Mouse (Mus musculus) intestine, embryonic 14.5 days (tissue): ENCODE measurements around the gene E2f6. TPM values are rescaled to one million over a fixed set of nuclear protein-coding genes. Genes with fewer than 3 reads are reported as not detected.

Experiments used
- ATAC-seq: fragments of 200-750 bp; cut with Nextera tagmentation; replicated peaks from 2 replicates; pipeline ENCODE4 v1.8.0; 2017; ENCODE audit warnings: low read depth, moderate number of reproducible peaks, moderate TSS enrichment, moderate library complexity; ENCODE audit not compliant: low FRiP score, low TSS enrichment
- DNase-seq: peaks from one replicate; pipeline ENCODE4 v3.0.0-alpha.2; 2018; ENCODE audit warnings: low spot score
- H3K27ac ChIP-seq: fragments of 300-500 bp; sonication (generic); 2 replicates; pipeline ENCODE4 v1.5.1; 2014; ENCODE audit warnings: low read depth, mild to moderate bottlenecking, control low read depth
- H3K27me3 ChIP-seq: fragments of 300-500 bp; sonication (generic); replicated peaks from 2 replicates; pipeline ENCODE4 v1.6.1; 2014; ENCODE audit warnings: low read length, control low read depth; ENCODE audit not compliant: control insufficient read depth, insufficient read depth
- H3K36me3 ChIP-seq: fragments of 300-500 bp; sonication (generic); 2 replicates; pipeline ENCODE4 v1.6.1; 2014; ENCODE audit warnings: low read length, control low read depth; ENCODE audit not compliant: control insufficient read depth, insufficient read depth
- H3K4me1 ChIP-seq: fragments of 300-500 bp; sonication (generic); replicated peaks from 2 replicates; pipeline ENCODE4 v1.6.1; 2014; ENCODE audit warnings: low read length, control low read depth, mixed read lengths; ENCODE audit not compliant: control insufficient read depth, insufficient read depth
- H3K4me2 ChIP-seq: fragments of 300-500 bp; sonication (generic); 2 replicates; pipeline ENCODE4 v1.6.1; 2014; ENCODE audit warnings: low read length
- H3K4me3 ChIP-seq: fragments of 300-500 bp; sonication (generic); 2 replicates; pipeline ENCODE4 v1.5.1; 2014; ENCODE audit warnings: low read depth, low read length, control low read depth, mixed read lengths
- H3K9ac ChIP-seq: fragments of 300-500 bp; sonication (generic); 2 replicates; pipeline ENCODE4 v1.6.1; 2014; ENCODE audit warnings: mild to moderate bottlenecking, low read length
- H3K9me3 ChIP-seq: fragments of 300-500 bp; sonication (generic); 2 replicates; pipeline ENCODE4 v1.6.1; 2016; ENCODE audit warnings: low read length, control low read depth; ENCODE audit not compliant: control insufficient read depth
- WGBS: fragments of 180-500 bp; shearing (Covaris S2); extraction: QIAGEN DNeasy Blood & Tissue Kit; methylation state at CpG from one replicate; pipeline ENCODE4 v1.1.7; 2014; 5-methylcytosine and 5-hydroxymethylcytosine counted together
- polyA plus RNA-seq: library from polyadenylated mRNA; unstranded; fragments of >200 nt; fragmentation: Nextera tagmentation; extraction: Ambion mirVana; gene quantifications from 2 replicates; pipeline ENCODE4 v1.2.1, GENCODE M21; 2014

Gene E2f6
- polyA plus RNA-seq, 1 experiment from 2014 or later, result 50.8 TPM

DNA sequence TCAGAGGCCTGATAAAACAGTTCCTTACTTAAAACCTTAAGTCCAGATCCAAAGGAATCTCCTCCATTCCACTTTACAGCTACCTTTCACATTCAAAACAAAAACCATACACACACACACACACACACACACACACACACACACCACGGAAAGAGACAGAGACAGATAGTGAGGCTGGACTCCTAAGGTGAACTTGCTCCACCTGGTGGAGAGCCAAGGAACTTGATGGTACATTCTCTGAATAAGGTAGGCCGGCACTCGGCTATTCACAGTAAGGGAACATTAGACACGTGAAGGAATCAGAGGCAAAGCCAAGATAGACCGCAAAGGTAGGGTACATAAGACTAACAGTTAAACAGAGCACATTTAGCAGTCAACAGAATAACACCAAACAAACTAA lies 5.3 kb upstream of the E2f6 start:
- no peaks in the 10 kb centered on the region for H3K36me3 ChIP-seq
- DNase-seq (peak; percentile 80), ATAC-seq (peak; percentile 71)
- no peak overlapping the region for H3K9ac ChIP-seq
- H3K27me3 ChIP-seq, result peaks cover 15% of the 10 kb centered on the region
- no peak overlapping the region for H3K4me3 ChIP-seq
- H3K27ac ChIP-seq, result no peak overlapping the region
- no peaks in the 10 kb centered on the region for H3K9me3 ChIP-seq
- H3K4me2 ChIP-seq, result no peak overlapping the region
- WGBS, result 2% methylated on average over 5 of the region's 5 CpGs
- H3K4me1 ChIP-seq, result no peaks in the 10 kb centered on the region

DNA sequence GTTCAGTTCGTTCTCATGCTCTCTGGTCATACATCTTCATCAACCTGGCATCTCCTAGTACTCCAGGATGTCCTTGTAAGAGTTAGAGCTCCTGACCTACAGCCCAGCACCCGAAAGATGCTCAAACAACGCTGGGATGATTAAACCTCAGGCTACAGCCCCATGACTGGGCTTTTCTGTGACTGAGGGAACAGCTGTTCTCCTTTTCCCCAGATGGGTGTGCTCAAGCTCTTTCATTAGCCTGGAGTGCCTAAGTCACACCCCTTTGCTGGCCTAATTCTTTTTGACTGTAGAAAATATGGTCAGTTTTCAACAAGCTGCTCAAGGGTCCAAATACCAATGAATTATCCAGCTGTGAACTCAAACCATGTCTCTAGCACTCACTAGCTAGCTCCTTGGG lies 2.7 kb upstream of the E2f6 start:
- H3K27me3 ChIP-seq, result peaks cover 15% of the 10 kb centered on the region
- H3K4me2 ChIP-seq, result no peak overlapping the region
- ATAC-seq, result no peak
- peaks cover 7% of the 10 kb centered on the region for H3K4me1 ChIP-seq
- no peaks in the 10 kb centered on the region for H3K36me3 ChIP-seq
- no peak overlapping the region for H3K9ac ChIP-seq
- WGBS, result 40% methylated on average over 3 of the region's 3 CpGs
- H3K9me3 ChIP-seq, result no peaks in the 10 kb centered on the region
- H3K27ac ChIP-seq, result no peak overlapping the region
- H3K4me3 ChIP-seq, result no peak overlapping the region
- DNase-seq, result peak; percentile 67

DNA sequence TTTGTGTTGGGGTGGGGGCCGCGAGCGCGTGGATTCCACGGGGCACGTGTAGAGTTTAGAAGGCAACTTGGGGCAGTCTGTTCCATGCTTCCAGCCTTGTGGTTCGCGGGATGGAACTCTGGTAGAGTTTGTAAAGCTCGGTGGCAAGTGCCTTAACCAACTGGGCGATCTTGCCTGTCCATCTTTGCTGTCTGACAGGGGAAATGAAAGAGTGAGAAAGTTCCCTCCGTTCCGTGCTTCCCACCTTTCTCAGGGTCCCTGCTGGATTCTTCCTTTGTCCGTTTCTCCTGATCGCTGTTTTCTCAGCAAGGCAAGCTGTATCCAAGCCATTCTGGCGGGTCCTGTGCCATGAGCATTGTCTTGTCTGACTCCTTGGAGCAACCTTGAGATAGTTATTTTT lies 714 bp downstream of the E2f6 start:
- 3% methylated on average over 15 of the region's 15 CpGs for WGBS
- no peaks in the 10 kb centered on the region for H3K9me3 ChIP-seq
- DNase-seq, result no peak
- no peak overlapping the region for H3K27ac ChIP-seq
- H3K4me1 ChIP-seq, result peaks cover 7% of the 10 kb centered on the region
- peak overlapping the region; percentile 77 for H3K4me3 ChIP-seq
- ATAC-seq, result peak; percentile 41
- peaks cover 15% of the 10 kb centered on the region for H3K27me3 ChIP-seq
- peaks cover 19% of the 10 kb centered on the region for H3K36me3 ChIP-seq
- H3K4me2 ChIP-seq, result peak overlapping the region; percentile 84
- H3K9ac ChIP-seq, result peak overlapping the region; percentile 84

DNA sequence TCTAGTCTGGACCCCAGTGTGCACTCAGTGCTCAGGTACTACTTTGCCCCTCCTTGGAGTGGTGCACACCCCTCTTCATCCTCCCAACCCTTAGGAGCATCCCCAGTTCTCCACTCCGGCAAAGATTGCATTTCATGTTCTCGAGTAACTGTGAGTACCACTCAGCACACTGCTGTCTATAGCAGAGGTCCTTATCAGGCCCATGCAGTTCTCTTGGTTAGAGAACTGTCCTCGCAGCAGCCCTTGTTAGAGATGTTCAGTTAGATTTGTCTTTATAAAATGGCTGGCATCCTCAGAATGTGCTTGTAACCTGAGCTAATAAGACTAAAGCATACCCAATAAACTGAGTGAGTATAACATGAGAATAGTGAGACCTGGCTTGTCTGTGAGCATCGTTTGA lies 6.4 kb downstream of the E2f6 start:
- no peak overlapping the region for H3K4me2 ChIP-seq
- WGBS, result 82% methylated on average over 4 of the region's 4 CpGs
- H3K27ac ChIP-seq, result no peak overlapping the region
- ATAC-seq (no peak), DNase-seq (no peak)
- H3K9ac ChIP-seq, result no peak overlapping the region
- peaks cover 9% of the 10 kb centered on the region for H3K4me1 ChIP-seq
- no peak overlapping the region for H3K4me3 ChIP-seq
- peaks cover 68% of the 10 kb centered on the region for H3K36me3 ChIP-seq
- no peaks in the 10 kb centered on the region for H3K27me3 ChIP-seq
- H3K9me3 ChIP-seq, result no peaks in the 10 kb centered on the region

DNA sequence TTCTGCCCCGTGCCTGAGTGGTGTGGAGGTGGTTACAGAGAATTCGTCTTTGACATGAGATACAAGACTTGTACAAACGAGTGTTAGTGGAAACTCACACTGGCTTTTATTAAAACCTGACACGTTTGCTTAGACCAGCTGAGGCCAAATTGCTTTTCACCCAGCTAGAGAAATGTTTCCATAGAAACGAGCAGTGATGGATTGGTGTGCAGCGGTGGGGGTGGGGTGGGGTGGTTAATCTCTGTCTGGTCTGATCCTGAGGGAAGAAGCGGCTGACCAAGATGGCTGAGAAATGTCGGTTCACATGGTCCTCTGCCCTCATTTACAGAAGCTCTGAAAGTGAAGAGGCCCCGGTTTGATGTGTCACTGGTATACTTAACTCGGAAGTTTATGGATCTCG lies 7.8 kb downstream of the E2f6 start:
- H3K4me2 ChIP-seq, result no peak overlapping the region
- H3K4me3 ChIP-seq, result no peak overlapping the region
- H3K9me3 ChIP-seq, result no peaks in the 10 kb centered on the region
- no peak overlapping the region for H3K27ac ChIP-seq
- ATAC-seq (no peak), DNase-seq (no peak)
- no peaks in the 10 kb centered on the region for H3K27me3 ChIP-seq
- H3K4me1 ChIP-seq, result peaks cover 5% of the 10 kb centered on the region; the same call in 1 of the 2 replicates
- H3K36me3 ChIP-seq, result peaks cover 82% of the 10 kb centered on the region
- no peak overlapping the region for H3K9ac ChIP-seq
- 34% methylated on average over 11 of the region's 11 CpGs for WGBS

DNA sequence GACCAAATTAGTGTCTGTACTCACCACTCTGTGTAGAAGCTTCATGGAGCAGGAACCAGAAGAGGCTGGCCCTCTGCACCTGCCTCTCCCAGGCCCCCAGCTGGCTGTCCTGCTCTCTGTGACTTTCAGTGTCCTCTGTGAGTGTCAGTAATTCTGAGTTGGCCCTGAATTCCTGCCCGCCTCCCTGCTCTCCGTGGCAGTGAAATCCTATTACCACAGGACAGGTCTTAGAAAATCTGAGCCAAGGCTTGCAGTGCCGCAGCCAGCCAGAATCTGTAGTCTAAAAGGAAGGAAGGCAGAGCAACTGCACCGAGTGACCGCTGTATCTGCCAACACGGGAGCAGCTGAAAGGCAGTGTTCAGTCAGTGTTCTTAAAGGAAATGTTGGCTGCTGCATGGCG lies 10.0 kb downstream of the E2f6 start:
- Histone ChIP-seq H3K4me3 (no peak overlapping the region), H3K36me3 (peaks cover 90% of the 10 kb centered on the region), H3K4me2 (no peak overlapping the region), H3K27me3 (no peaks in the 10 kb centered on the region), H3K9me3 (no peaks in the 10 kb centered on the region), H3K9ac (no peak overlapping the region), H3K27ac (no peak overlapping the region), H3K4me1 (peaks cover 5% of the 10 kb centered on the region; the same call in 1 of the 2 replicates)
- DNase-seq (no peak), ATAC-seq (no peak)
- 90% methylated on average over 7 of the region's 7 CpGs for WGBS

DNA sequence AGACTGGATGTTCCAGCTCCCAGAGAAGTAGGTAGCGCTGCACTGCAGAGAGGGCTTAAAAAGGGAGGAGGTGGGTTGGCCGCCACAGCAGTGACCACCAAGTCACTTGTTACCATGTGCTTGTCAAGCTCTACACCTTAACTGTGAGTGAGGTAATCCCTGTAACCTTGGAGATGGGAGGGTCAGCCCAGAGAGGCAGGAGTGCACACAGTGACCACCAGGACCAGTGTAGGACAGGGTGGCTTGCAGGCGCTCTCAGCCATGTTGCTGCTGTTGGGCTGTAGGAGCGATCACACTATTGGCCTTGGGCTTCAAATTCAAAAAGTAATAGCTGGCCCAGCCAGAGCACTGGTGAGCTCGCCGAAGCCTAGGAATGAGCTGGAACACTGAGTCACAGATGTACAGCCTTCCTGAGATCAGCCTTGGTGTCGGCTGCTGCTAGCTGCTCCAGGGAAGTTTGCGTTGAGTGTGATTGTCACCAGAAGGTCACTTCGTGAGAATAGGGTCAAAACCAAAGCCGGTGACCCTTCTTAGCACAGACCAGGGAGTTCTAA lies 11.5 kb downstream of the E2f6 start:
- ATAC-seq, result no peak
- H3K27ac ChIP-seq, result no peak overlapping the region
- WGBS, result 94% methylated on average over 10 of the region's 10 CpGs

DNA sequence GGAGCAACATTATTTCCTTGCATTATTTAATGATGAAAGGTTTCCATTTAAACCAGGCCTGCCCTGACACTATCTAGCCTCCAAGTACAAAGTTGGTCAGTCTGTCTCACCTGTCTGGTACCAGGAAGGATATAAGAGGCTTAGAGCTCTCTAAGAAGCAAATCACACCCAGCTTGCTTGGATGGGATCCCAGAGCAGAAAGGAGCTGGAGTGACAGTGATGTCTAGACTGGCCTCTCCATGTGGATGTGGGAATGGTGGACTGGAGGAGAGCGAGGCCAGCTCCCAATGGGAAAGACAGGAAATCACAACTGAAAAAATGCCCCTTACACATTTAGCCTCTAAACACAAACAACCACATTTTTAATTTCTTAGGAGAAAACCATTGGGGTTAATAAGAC lies 12.9 kb downstream of the E2f6 start:
- ATAC-seq (no peak), DNase-seq (no peak)
- H3K9ac ChIP-seq, result no peak overlapping the region
- no peaks in the 10 kb centered on the region for H3K4me1 ChIP-seq
- H3K9me3 ChIP-seq, result no peaks in the 10 kb centered on the region
- no peak overlapping the region for H3K4me2 ChIP-seq
- no peaks in the 10 kb centered on the region for H3K27me3 ChIP-seq
- peaks cover 90% of the 10 kb centered on the region for H3K36me3 ChIP-seq
- no peak overlapping the region for H3K27ac ChIP-seq
- no peak overlapping the region for H3K4me3 ChIP-seq
- WGBS, result 90% methylated on average over 1 of the region's 1 CpGs

More for the DNA sequence above, 11.5 kb downstream of the E2f6 start:
- Histone ChIP-seq H3K9me3 (no peaks in the 10 kb centered on the region), H3K4me3 (no peak overlapping the region), H3K27me3 (no peaks in the 10 kb centered on the region), H3K9ac (no peak overlapping the region), H3K4me1 (peaks cover 5% of the 10 kb centered on the region; the same call in 1 of the 2 replicates), H3K36me3 (peaks cover 87% of the 10 kb centered on the region), H3K4me2 (no peak overlapping the region)
- DNase-seq, result no peak

DNA sequence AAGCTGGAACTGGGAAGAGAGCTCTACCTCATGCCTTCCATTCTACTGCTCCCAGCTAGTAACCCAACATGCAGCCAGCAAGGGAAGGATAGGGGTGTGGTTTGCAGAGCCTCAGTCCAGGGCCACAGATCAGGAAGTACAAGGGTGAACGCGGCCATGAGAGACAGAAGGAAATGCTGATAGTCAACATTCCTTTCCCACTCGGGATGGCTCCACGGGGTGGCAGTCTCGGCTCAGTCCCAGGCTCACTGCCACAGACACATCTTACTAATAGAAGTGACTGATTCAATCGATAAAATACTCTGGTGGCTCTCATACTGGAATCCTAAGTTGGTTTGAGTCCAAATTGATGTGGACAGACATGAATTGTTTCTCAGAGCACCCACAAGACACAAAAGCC lies 17.7 kb downstream of the E2f6 start:
- no peak overlapping the region for H3K4me2 ChIP-seq
- H3K36me3 ChIP-seq, result peaks cover 45% of the 10 kb centered on the region
- ATAC-seq (peak; percentile 57; the same call in 1 of the 2 replicates), DNase-seq (no peak)
- 60% methylated on average over 6 of the region's 6 CpGs for whole genome bisulfite sequencing
- H3K9ac ChIP-seq, result no peak overlapping the region
- H3K27me3 ChIP-seq, result no peaks in the 10 kb centered on the region
- H3K4me3 ChIP-seq, result no peak overlapping the region
- no peak overlapping the region for H3K27ac ChIP-seq
- no peaks in the 10 kb centered on the region for H3K4me1 ChIP-seq
- H3K9me3 ChIP-seq, result no peaks in the 10 kb centered on the region
